Mouse (Mus musculus): Measurements from ENCODE around the gene Rab7. TPM values are rescaled to one million over a fixed set of nuclear protein-coding genes. Genes with fewer than 3 reads are reported as not detected.

Rab7 gene
- polyA plus RNA-seq, 1 experiment from 2014 or later, result 208 TPM

DNA sequence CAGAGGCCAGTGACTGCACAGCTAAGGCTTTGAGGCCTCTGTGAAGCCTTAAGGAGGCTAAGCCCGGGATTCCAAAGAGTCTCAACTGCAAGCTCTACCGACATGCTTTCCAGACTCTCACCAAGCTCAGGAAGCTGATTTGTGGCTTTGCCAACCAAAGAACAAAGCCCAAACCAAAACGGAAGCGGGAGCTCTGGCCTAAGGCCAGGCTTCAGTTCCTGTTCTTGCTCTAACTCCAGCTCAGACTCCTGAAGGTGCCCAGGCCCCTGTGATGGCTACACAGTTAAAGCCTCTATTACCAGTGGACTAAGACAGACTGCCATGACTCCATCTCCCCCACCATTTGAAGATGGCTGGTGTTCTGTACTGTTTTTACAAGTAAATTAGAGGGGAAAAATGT lies 20.0 kb upstream of the Rab7 start:
- Histone ChIP-seq H3K27ac (peak overlapping the region; percentile 14; the same call in 1 of the 2 replicates), H3K4me3 (no peak overlapping the region), H3K9me3 (replicated peaks) (no peaks in the 10 kb centered on the region), H3K27me3 (ENCODE audit: low read depth, poor library complexity, severe bottlenecking) (0 out of 2 replicates have a peak, but pooled peaks cover 4% of the 10 kb centered on the region), H3K4me1 (no peaks in the 10 kb centered on the region), H3K36me3 (no peaks in the 10 kb centered on the region)
- DNase-seq (ENCODE audit: low spot score), result no peak
- 72% methylated on average over 4 of the region's 4 CpGs for WGBS

DNA sequence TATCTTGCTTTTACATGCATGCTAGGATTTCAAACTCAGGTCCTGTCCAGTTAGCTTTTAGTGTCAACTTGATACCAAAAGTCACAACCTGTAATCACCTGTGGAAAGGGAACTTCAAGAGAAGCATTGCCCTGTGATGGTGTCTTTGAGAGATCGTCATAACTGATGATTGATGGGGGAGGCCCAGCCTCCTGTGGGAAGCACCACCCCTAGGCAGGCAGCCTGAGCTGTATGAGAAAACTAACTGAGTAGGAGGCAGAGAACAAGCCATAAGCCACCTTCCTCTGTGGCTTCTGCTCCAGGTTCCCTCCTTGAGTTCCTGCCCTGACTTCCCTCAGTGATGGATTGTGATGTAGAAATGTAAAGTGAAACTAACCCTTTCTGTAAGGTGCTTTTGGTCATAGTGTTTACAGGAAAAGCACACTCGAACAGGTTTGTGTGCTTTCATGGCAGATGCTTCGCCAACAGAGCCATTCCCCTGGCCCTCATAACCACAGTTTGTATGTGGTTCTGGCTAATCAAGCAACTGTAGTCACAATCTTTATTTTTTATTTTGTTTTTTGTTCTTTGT lies 19.1 kb upstream of the Rab7 start:
- 85% methylated on average over 3 of the region's 3 CpGs for WGBS
- no peak for DNase-seq (ENCODE audit: low spot score)
- 0 out of 2 replicates have a peak, but pooled peaks cover 4% of the 10 kb centered on the region for H3K27me3 ChIP-seq (ENCODE audit: low read depth, poor library complexity, severe bottlenecking)
- H3K9me3 ChIP-seq (replicated peaks), result no peaks in the 10 kb centered on the region
- no peak overlapping the region for H3K27ac ChIP-seq
- H3K4me3 ChIP-seq, result no peak overlapping the region
- no peaks in the 10 kb centered on the region for H3K36me3 ChIP-seq
- no peaks in the 10 kb centered on the region for H3K4me1 ChIP-seq

DNA sequence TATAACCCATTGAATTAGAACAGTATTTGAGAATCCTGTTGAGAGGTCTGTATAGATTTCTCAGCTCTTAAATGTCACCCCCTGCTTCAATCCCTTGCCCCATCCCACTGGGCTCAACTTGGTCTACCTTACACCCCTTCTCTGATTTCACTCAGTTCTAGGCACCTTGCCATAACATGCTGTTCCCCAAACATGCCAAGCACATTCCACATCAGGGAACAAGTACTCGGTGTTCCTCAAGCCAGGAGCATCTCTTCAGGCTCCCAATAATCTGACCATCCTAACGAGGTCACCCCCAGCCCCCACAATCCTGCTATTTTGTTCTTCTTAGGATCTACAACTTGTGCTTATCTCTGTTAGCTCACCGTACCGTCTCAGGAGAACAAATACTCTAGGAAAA lies 17.3 kb upstream of the Rab7 start:
- Histone ChIP-seq H3K27me3 (ENCODE audit: low read depth, poor library complexity, severe bottlenecking) (0 out of 2 replicates have a peak, but pooled peaks cover 4% of the 10 kb centered on the region), H3K4me3 (no peak overlapping the region), H3K27ac (no peak overlapping the region), H3K4me1 (no peaks in the 10 kb centered on the region), H3K9me3 (replicated peaks) (no peaks in the 10 kb centered on the region), H3K36me3 (no peaks in the 10 kb centered on the region)
- no peak for DNase-seq (ENCODE audit: low spot score)
- WGBS, result 84% methylated on average over 4 of the region's 4 CpGs

DNA sequence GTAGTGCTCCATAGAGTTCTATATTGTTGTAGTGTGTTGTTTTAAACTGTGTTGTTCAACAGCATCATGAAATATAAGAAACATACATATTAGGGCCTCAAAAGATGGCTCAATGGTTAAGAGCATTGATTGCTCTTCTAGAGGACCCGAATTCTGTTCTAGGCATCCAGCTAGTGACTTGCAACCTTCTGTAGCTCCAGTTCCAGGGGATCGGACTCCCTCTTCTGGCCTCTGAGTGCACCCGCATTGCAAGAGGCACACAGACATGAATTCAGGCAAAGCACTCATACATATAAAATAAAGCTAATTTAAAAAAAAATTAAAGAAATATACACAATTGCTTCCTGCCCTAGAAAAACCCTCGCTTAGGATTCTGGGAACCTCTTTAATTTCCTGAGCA lies 16.3 kb upstream of the Rab7 start:
- Histone ChIP-seq H3K27me3 (ENCODE audit: low read depth, poor library complexity, severe bottlenecking) (0 out of 2 replicates have a peak, but pooled peaks cover 4% of the 10 kb centered on the region), H3K36me3 (no peaks in the 10 kb centered on the region)
- WGBS, result 83% methylated on average over 4 of the region's 4 CpGs

DNA sequence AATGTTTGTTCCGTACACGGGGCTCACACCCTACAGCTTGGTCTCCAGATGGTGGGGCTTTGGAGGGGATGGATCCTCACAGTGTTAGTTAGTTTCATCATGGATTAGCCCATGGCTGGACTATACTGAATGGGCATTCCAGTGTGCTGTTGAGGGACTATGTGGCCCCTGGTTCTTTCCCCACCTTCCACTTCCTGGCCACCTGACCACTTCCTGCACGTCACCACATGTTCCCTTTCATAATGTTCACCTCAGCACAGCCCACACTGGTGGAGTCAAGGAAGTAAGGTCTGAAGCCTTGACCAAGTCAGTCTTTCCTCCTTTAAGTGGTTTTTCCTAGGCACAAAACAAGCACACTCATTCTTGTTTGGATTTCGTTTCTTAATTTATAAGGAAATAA lies 15.5 kb upstream of the Rab7 start:
- no peak for DNase-seq (ENCODE audit: low spot score)
- Histone ChIP-seq H3K4me3 (no peak overlapping the region), H3K9me3 (replicated peaks) (no peaks in the 10 kb centered on the region), H3K27me3 (ENCODE audit: low read depth, poor library complexity, severe bottlenecking) (0 out of 2 replicates have a peak, but pooled peaks cover 4% of the 10 kb centered on the region), H3K27ac (no peak overlapping the region), H3K4me1 (no peaks in the 10 kb centered on the region), H3K36me3 (no peaks in the 10 kb centered on the region)
- 89% methylated on average over 4 of the region's 4 CpGs for WGBS

More for the DNA sequence above, 16.3 kb upstream of the Rab7 start:
- Histone ChIP-seq H3K9me3 (replicated peaks) (no peaks in the 10 kb centered on the region), H3K27ac (no peak overlapping the region), H3K4me1 (no peaks in the 10 kb centered on the region), H3K4me3 (no peak overlapping the region)
- no peak for DNase-seq (ENCODE audit: low spot score)

DNA sequence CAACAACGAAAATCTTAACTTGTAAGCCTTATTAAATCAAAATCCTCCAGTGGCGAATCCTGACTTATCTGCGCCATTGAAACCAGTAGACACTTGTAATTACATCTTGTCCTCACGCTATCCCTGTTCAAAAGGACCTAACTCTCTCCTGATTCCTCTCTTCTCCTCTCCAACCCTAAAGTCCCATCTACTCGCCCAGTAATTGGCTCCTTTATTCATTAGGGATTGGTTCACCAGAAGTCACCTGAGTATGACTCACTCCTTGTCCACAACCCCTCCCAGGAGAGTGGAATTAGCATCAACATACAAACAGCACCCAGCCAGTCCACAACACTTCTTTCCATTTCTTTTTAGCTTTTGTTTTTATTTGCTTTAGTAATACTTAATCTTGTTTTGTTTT lies 14.8 kb upstream of the Rab7 start:
- Histone ChIP-seq H3K4me1 (no peaks in the 10 kb centered on the region), H3K27me3 (ENCODE audit: low read depth, poor library complexity, severe bottlenecking) (0 out of 2 replicates have a peak, but pooled peaks cover under 1% of the 10 kb centered on the region), H3K27ac (no peak overlapping the region), H3K36me3 (no peaks in the 10 kb centered on the region), H3K4me3 (no peak overlapping the region), H3K9me3 (replicated peaks) (no peaks in the 10 kb centered on the region)
- no peak for DNase-seq (ENCODE audit: low spot score)
- WGBS, result 85% methylated on average over 5 of the region's 5 CpGs

DNA sequence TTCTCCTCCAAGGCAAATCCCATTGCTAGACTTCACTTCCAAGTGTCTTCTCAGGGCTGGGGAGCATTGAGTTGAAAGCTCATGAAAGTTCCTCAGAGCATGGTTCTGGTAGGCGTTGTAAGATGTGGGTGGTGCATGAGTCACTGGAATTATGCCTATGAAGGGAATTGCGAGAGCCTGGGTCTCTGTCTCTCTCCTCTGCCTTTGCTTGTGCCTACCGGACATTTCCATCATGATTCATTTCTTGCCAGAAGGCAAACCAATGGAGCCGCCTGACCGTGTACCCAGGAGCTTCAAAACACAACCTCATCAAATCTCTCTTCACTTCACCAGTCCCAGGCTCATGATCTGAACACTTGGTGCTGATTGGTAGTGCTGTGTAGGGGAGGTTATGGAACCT lies 11.8 kb upstream of the Rab7 start:
- Histone ChIP-seq H3K9me3 (replicated peaks) (no peaks in the 10 kb centered on the region), H3K4me1 (no peaks in the 10 kb centered on the region), H3K27me3 (ENCODE audit: low read depth, poor library complexity, severe bottlenecking) (0 out of 2 replicates have a peak, but pooled peaks cover 4% of the 10 kb centered on the region), H3K36me3 (no peaks in the 10 kb centered on the region), H3K4me3 (no peak overlapping the region), H3K27ac (no peak overlapping the region)
- no peak for DNase-seq (ENCODE audit: low spot score)
- WGBS, result 88% methylated on average over 5 of the region's 5 CpGs

DNA sequence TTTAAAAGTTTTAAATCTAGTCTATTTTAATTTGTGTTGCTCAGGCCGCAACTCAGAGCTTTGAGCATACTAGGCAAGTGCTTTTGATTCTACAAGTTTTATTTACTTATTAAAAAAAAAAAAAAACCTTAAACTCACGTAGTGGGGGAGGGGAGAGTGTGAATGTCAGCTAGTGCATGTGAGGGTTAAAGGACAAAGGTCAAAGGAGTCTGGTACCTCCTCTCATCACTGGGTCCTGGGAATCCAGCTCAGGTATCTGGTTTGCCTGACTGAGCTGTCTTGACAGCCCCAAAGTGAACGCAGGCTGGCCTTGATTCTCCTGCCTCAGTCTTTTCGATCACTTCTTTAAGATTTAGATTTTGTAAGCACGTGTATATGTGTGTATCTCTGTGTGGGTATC lies 10.6 kb upstream of the Rab7 start:
- no peak for DNase-seq (ENCODE audit: low spot score)
- Histone ChIP-seq H3K27me3 (ENCODE audit: low read depth, poor library complexity, severe bottlenecking) (0 out of 2 replicates have a peak, but pooled peaks cover 4% of the 10 kb centered on the region), H3K4me1 (no peaks in the 10 kb centered on the region), H3K9me3 (replicated peaks) (no peaks in the 10 kb centered on the region), H3K27ac (no peak overlapping the region), H3K36me3 (no peaks in the 10 kb centered on the region), H3K4me3 (no peak overlapping the region)
- WGBS, result 79% methylated on average over 5 of the region's 5 CpGs

DNA sequence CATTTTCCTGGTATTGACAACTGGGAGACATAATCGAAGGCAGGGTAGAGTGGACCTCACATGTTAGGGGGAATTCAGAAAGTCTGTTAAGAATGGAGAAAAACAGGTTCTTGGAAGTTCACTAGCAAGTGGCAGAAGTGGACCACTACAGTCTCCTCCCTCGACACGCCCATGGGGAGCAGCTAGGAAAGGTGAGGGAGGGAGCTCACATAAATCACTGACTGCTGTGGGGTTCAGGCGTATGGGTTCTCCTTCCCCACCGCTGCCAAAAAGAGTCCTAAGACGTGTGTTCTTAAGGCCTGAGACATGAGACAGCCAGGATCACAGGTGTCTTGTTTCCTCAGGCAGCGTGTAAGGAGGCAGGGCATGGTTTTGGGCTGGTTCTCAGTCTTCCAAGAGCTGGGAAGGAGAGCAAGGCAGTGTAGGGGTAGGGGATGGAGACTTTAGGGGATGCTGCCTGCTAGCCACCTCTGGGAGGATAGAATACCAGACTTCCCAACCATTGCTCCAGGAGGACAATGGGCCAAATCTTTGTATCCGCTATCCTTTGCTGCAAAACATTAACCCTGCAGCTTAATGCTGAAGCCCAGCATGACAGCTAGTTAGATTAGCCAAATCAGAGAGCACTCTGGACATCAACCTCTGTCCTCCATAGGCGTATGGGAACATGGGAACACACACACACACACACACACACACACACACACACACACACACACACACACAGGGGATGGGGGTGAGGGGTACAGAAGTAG lies 9.2 kb upstream of the Rab7 start:
- peaks cover 4% of the 10 kb centered on the region; the same call in 1 of the 2 replicates for H3K27me3 ChIP-seq (ENCODE audit: low read depth, poor library complexity, severe bottlenecking)
- H3K4me1 ChIP-seq, result no peaks in the 10 kb centered on the region
- no peaks in the 10 kb centered on the region for H3K36me3 ChIP-seq
- H3K4me3 ChIP-seq, result no peak overlapping the region
- WGBS, result 57% methylated on average over 9 of the region's 9 CpGs
- no peaks in the 10 kb centered on the region for H3K9me3 ChIP-seq (replicated peaks)
- DNase-seq (ENCODE audit: low spot score), result no peak
- H3K27ac ChIP-seq, result no peak overlapping the region

DNA sequence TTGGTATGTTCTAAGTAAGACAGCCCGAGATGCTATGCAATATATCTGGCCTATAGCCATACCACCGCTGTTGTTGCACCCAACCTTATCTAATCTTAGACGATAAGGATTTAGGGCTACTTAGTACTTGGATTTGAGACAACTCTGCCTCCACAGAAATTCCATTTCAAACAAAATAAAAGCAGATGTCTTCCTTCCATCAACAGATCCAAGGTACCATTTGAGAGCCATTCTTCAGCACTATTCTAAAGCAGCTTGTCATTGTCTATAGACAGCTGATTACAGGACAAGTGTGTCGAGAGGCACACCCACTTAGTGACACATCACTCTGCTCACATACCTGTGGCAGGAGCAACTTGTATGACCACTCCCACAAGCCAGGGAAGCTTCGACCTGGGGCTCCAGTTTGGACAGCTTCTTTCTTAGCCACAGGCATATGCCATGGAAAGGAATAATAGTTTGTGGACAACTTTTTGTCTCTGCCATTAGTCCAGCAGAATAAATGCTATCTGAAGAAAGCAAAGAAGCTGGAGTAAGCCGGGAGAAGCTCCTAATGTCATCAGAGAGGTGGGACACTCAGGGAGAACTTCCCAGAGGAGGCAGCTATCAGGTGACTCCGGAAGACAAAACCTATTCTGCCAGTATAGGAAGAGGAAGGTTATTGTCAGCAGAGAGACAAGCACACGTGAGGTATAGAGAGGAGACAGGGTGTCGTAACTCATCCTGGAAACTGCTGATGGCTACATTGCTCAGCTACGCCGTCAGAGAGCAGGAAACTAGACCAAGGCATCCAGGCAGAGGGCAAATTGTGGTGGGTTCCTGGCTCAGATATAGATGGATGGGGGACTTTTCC lies 8.4 kb upstream of the Rab7 start:
- H3K27me3 ChIP-seq (ENCODE audit: low read depth, poor library complexity, severe bottlenecking), result peaks cover 4% of the 10 kb centered on the region; the same call in 1 of the 2 replicates
- H3K4me3 ChIP-seq, result no peak overlapping the region
- 66% methylated on average over 11 of the region's 11 CpGs for WGBS
- H3K4me1 ChIP-seq, result no peaks in the 10 kb centered on the region
- DNase-seq (ENCODE audit: low spot score), result no peak
- H3K36me3 ChIP-seq, result no peaks in the 10 kb centered on the region
- no peaks in the 10 kb centered on the region for H3K9me3 ChIP-seq (replicated peaks)
- no peak overlapping the region for H3K27ac ChIP-seq

DNA sequence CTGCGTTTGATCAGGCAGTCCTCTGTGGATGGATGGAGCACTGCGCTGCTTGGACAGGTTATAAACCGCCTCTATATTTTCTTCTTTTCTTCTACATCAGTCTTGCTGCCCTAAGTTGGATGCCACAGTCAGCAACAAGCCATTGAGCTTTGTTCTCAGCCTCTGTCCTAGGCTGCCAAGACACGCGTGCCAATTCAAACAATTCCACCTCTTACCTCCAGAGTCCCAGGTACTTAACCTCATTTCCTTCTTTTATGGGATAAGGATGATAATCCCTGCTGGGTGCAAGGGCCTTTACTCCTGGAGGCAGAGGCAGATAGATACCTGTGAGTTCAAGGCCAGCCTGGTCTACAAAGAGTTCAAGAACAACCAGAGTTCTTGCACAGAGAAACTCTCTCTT lies 6.1 kb upstream of the Rab7 start:
- WGBS, result 83% methylated on average over 5 of the region's 5 CpGs
- Histone ChIP-seq H3K27me3 (ENCODE audit: low read depth, poor library complexity, severe bottlenecking) (peaks cover 4% of the 10 kb centered on the region; the same call in 1 of the 2 replicates), H3K36me3 (no peaks in the 10 kb centered on the region), H3K4me3 (no peak overlapping the region), H3K27ac (no peak overlapping the region), H3K9me3 (replicated peaks) (no peaks in the 10 kb centered on the region), H3K4me1 (no peaks in the 10 kb centered on the region)
- DNase-seq (ENCODE audit: low spot score), result no peak

DNA sequence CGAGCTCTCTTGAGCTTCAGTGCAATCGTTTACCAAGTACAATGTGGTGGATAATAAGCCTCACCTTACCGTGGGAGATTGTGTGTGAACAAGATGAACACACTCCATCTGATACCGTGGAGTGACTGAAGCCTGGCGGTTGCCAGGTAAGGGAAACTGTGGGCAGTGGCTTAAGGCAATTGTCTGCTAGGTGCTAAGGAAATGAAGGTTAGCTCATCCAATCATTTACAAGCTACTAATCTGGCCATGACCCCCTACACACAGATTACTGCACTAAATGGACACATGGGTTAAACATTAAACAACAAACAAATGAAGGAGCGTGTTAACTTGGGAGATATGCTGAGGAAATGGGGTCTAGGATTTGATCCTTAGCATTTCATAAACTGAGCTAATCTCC lies 3.9 kb upstream of the Rab7 start:
- Histone ChIP-seq H3K27me3 (ENCODE audit: low read depth, poor library complexity, severe bottlenecking) (no peaks in the 10 kb centered on the region; the same call in 1 of the 2 replicates), H3K4me1 (peaks cover 5% of the 10 kb centered on the region), H3K27ac (no peak overlapping the region), H3K36me3 (no peaks in the 10 kb centered on the region), H3K4me3 (no peak overlapping the region), H3K9me3 (replicated peaks) (no peaks in the 10 kb centered on the region)
- no peak for DNase-seq (ENCODE audit: low spot score)
- 82% methylated on average over 6 of the region's 6 CpGs for WGBS

DNA sequence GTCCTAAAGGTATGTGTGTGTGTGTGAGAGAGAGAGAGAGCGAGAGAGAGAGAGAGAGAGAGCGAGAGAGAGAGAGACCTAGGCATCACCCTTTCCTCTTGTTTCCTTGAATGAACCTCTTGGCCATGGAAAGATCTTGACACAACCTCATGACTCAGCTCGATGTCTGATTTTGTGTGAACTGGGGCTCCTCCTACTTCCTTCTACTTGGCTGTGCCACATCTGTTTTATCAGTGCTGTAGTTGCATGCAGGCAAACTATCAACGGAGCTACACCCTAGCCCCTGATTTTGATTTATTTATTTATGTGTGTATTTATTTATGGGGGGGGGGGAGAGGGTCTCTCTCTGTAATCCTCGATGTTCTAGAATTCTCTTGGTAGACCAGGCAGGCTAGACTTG lies 2.8 kb upstream of the Rab7 start:
- no peak for DNase-seq (ENCODE audit: low spot score)
- no peaks in the 10 kb centered on the region for H3K36me3 ChIP-seq
- no peaks in the 10 kb centered on the region; the same call in 1 of the 2 replicates for H3K27me3 ChIP-seq (ENCODE audit: low read depth, poor library complexity, severe bottlenecking)
- H3K9me3 ChIP-seq (replicated peaks), result no peaks in the 10 kb centered on the region
- H3K27ac ChIP-seq, result no peak overlapping the region
- no peak overlapping the region for H3K4me3 ChIP-seq
- 86% methylated on average over 5 of the region's 5 CpGs for WGBS
- H3K4me1 ChIP-seq, result peaks cover 16% of the 10 kb centered on the region
